Mouse (Mus musculus) intestine, embryonic 14.5 days (tissue): ENCODE results near the gene Pex1. TPM values are rescaled to one million over a fixed set of nuclear protein-coding genes. Genes with fewer than 3 reads are reported as not detected.
A peak's percentile ranks its signal among the peaks of the same experiment; 100 is the strongest.

Experiments used
- ATAC-seq: fragments of 200-750 bp; cut with Nextera tagmentation; replicated peaks from 2 replicates; pipeline ENCODE4 v1.8.0; 2017; ENCODE audit warnings: low read depth, moderate number of reproducible peaks, moderate TSS enrichment, moderate library complexity; ENCODE audit not compliant: low FRiP score, low TSS enrichment
- DNase-seq: peaks from one replicate; pipeline ENCODE4 v3.0.0-alpha.2; 2018; ENCODE audit warnings: low spot score
- H3K27ac ChIP-seq: fragments of 300-500 bp; sonication (generic); 2 replicates; pipeline ENCODE4 v1.5.1; 2014; ENCODE audit warnings: low read depth, mild to moderate bottlenecking, control low read depth
- H3K27me3 ChIP-seq: fragments of 300-500 bp; sonication (generic); replicated peaks from 2 replicates; pipeline ENCODE4 v1.6.1; 2014; ENCODE audit warnings: low read length, control low read depth; ENCODE audit not compliant: control insufficient read depth, insufficient read depth
- H3K36me3 ChIP-seq: fragments of 300-500 bp; sonication (generic); 2 replicates; pipeline ENCODE4 v1.6.1; 2014; ENCODE audit warnings: low read length, control low read depth; ENCODE audit not compliant: control insufficient read depth, insufficient read depth
- H3K4me1 ChIP-seq: fragments of 300-500 bp; sonication (generic); replicated peaks from 2 replicates; pipeline ENCODE4 v1.6.1; 2014; ENCODE audit warnings: low read length, control low read depth, mixed read lengths; ENCODE audit not compliant: control insufficient read depth, insufficient read depth
- H3K4me2 ChIP-seq: fragments of 300-500 bp; sonication (generic); 2 replicates; pipeline ENCODE4 v1.6.1; 2014; ENCODE audit warnings: low read length
- H3K4me3 ChIP-seq: fragments of 300-500 bp; sonication (generic); 2 replicates; pipeline ENCODE4 v1.5.1; 2014; ENCODE audit warnings: low read depth, low read length, control low read depth, mixed read lengths
- H3K9ac ChIP-seq: fragments of 300-500 bp; sonication (generic); 2 replicates; pipeline ENCODE4 v1.6.1; 2014; ENCODE audit warnings: mild to moderate bottlenecking, low read length
- H3K9me3 ChIP-seq: fragments of 300-500 bp; sonication (generic); 2 replicates; pipeline ENCODE4 v1.6.1; 2016; ENCODE audit warnings: low read length, control low read depth; ENCODE audit not compliant: control insufficient read depth
- WGBS: fragments of 180-500 bp; shearing (Covaris S2); extraction: QIAGEN DNeasy Blood & Tissue Kit; methylation state at CpG from one replicate; pipeline ENCODE4 v1.1.7; 2014; 5-methylcytosine and 5-hydroxymethylcytosine counted together
- polyA plus RNA-seq: library from polyadenylated mRNA; unstranded; fragments of >200 nt; fragmentation: Nextera tagmentation; extraction: Ambion mirVana; gene quantifications from 2 replicates; pipeline ENCODE4 v1.2.1, GENCODE M21; 2014

The Pex1 gene
- polyA plus RNA-seq: 16.0 and 17.0 TPM in 2 replicates

GRCm38 (mm10) chr5:3595693-3596398 is at the start of gene Pex1:
Gene Pex1 (plus strand): TSS chr5:3596066.
- Histone ChIP-seq H3K36me3 (peaks cover 18% of the 10 kb centered on the region), H3K4me1 (peaks cover 16% of the 10 kb centered on the region), H3K9me3 (no peaks in the 10 kb centered on the region), H3K9ac (peak within 1 kb of the TSS; percentile 69), H3K27me3 (no peaks in the 10 kb centered on the region), H3K4me2 (peak within 1 kb of the TSS; percentile 85), H3K27ac (peak within 1 kb of the TSS; percentile 47; the same call in 1 of the 2 replicates), H3K4me3 (peak within 1 kb of the TSS; percentile 73)
- DNase-seq: peak; percentile 94
- ATAC-seq: peak; percentile 98
- under 1% methylated on average over 50 of the region's 50 CpGs for WGBS

- H3K4me3 ChIP-seq: no peak overlapping the region
- H3K9ac ChIP-seq: no peak overlapping the region
- no peak overlapping the region for H3K27ac ChIP-seq
- no peak overlapping the region for H3K4me2 ChIP-seq
- 88% methylated on average over 1 of the region's 1 CpGs for WGBS
- H3K4me1 ChIP-seq: peaks cover 10% of the 10 kb centered on the region
- DNase-seq (no peak), ATAC-seq (no peak)
- H3K9me3 ChIP-seq: no peaks in the 10 kb centered on the region
- no peaks in the 10 kb centered on the region for H3K27me3 ChIP-seq
- no peaks in the 10 kb centered on the region for H3K36me3 ChIP-seq
Observed at GRCm38 (mm10) chr5:3546226-3546625, 49.6 kb upstream of the Pex1 start.

GRCm38 (mm10) chr5:3551481-3551880 is 44.4 kb upstream of the Pex1 start:
- Histone ChIP-seq H3K4me1 (no peaks in the 10 kb centered on the region), H3K9me3 (no peaks in the 10 kb centered on the region), H3K27ac (no peak overlapping the region), H3K27me3 (no peaks in the 10 kb centered on the region), H3K4me3 (no peak overlapping the region), H3K9ac (no peak overlapping the region), H3K36me3 (peaks cover 22% of the 10 kb centered on the region), H3K4me2 (no peak overlapping the region)
- ATAC-seq (no peak), DNase-seq (no peak)
- WGBS: 97% methylated on average over 1 of the region's 1 CpGs

- no peak for DNase-seq
- Histone ChIP-seq H3K36me3 (peaks cover 44% of the 10 kb centered on the region), H3K4me1 (no peaks in the 10 kb centered on the region), H3K27ac (no peak overlapping the region), H3K9ac (no peak overlapping the region), H3K4me3 (no peak overlapping the region), H3K9me3 (no peaks in the 10 kb centered on the region), H3K4me2 (no peak overlapping the region), H3K27me3 (no peaks in the 10 kb centered on the region)
- 85% methylated on average over 2 of the region's 2 CpGs for WGBS
- no peak for ATAC-seq
Observed at GRCm38 (mm10) chr5:3554198-3554597, 41.7 kb upstream of the Pex1 start.

- Histone ChIP-seq H3K4me2 (no peak within 1 kb of the TSS), H3K36me3 (peaks cover 95% of the 10 kb centered on the region), H3K9ac (no peak within 1 kb of the TSS), H3K4me1 (no peaks in the 10 kb centered on the region), H3K9me3 (0 out of 2 replicates have a peak, but pooled peaks cover 2% of the 10 kb centered on the region), H3K27me3 (no peaks in the 10 kb centered on the region), H3K27ac (no peak within 1 kb of the TSS), H3K4me3 (no peak within 1 kb of the TSS)
- WGBS: 90% methylated on average over 4 of the region's 4 CpGs
- DNase-seq: no peak
- no peak for ATAC-seq
Observed at GRCm38 (mm10) chr5:3571266-3571665, 24.6 kb upstream of the Pex1 start, which contains the start of gene 1700109H08Rik. Gene 1700109H08Rik (plus strand): TSS chr5:3571566.

- Histone ChIP-seq H3K9me3 (0 out of 2 replicates have a peak, but pooled peaks cover 2% of the 10 kb centered on the region), H3K36me3 (peaks cover 97% of the 10 kb centered on the region), H3K9ac (no peak overlapping the region), H3K4me2 (no peak overlapping the region), H3K4me3 (no peak overlapping the region), H3K27ac (no peak overlapping the region), H3K4me1 (no peaks in the 10 kb centered on the region), H3K27me3 (no peaks in the 10 kb centered on the region)
- 95% methylated on average over 2 of the region's 2 CpGs for whole genome bisulfite sequencing
- DNase-seq: no peak
- ATAC-seq: no peak
Observed at GRCm38 (mm10) chr5:3574825-3575224, 21.0 kb upstream of the Pex1 start.

GRCm38 (mm10) chr5:3577939-3578338 is 17.9 kb upstream of the Pex1 start:
- WGBS: 98% methylated on average over 2 of the region's 2 CpGs
- no peak for ATAC-seq
- Histone ChIP-seq H3K9ac (no peak overlapping the region), H3K4me3 (no peak overlapping the region), H3K4me1 (no peaks in the 10 kb centered on the region), H3K4me2 (no peak overlapping the region), H3K27me3 (no peaks in the 10 kb centered on the region), H3K27ac (no peak overlapping the region), H3K36me3 (peaks cover 95% of the 10 kb centered on the region), H3K9me3 (0 out of 2 replicates have a peak, but pooled peaks cover 2% of the 10 kb centered on the region)
- DNase-seq: no peak

- no peak for ATAC-seq
- peaks cover 94% of the 10 kb centered on the region for H3K36me3 ChIP-seq
- WGBS: 90% methylated on average over 7 of the region's 7 CpGs
Observed at GRCm38 (mm10) chr5:3579066-3579465, 16.8 kb upstream of the Pex1 start.

GRCm38 (mm10) chr5:3596399-3596766 is 517 bp downstream of the Pex1 start, which contains the start of gene Rbm48:
Gene Rbm48 (minus strand): TSS chr5:3596585.
- peak within 1 kb of the TSS; percentile 47; the same call in 1 of the 2 replicates for H3K27ac ChIP-seq
- peak within 1 kb of the TSS; percentile 85 for H3K4me2 ChIP-seq
- no peaks in the 10 kb centered on the region for H3K27me3 ChIP-seq
- H3K36me3 ChIP-seq: peaks cover 13% of the 10 kb centered on the region
- H3K4me3 ChIP-seq: peak within 1 kb of the TSS; percentile 73
- no peak for DNase-seq
- WGBS: under 1% methylated on average over 31 of the region's 31 CpGs
- H3K4me1 ChIP-seq: peaks cover 16% of the 10 kb centered on the region
- peak; percentile 85 for ATAC-seq
- peak within 1 kb of the TSS; percentile 69 for H3K9ac ChIP-seq
- H3K9me3 ChIP-seq: no peaks in the 10 kb centered on the region

More at GRCm38 (mm10) chr5:3579066-3579465, 16.8 kb upstream of the Pex1 start:
- Histone ChIP-seq H3K9ac (no peak overlapping the region), H3K4me1 (no peaks in the 10 kb centered on the region), H3K4me3 (no peak overlapping the region), H3K9me3 (0 out of 2 replicates have a peak, but pooled peaks cover 2% of the 10 kb centered on the region), H3K4me2 (no peak overlapping the region), H3K27me3 (no peaks in the 10 kb centered on the region), H3K27ac (no peak overlapping the region)
- DNase-seq: no peak
